Mouse (Mus musculus) cortical plate, adult 2 months (tissue): Measurements from ENCODE around the gene Cwc25.

ENCODE experiments used
- CTCF ChIP-seq: fragments of 200-500 bp; IDR thresholded peaks from 2 replicates; pipeline ENCODE4 v1.5.1; 2011; ENCODE audit warnings: mild to moderate bottlenecking, control low read depth, low read length; ENCODE audit not compliant: insufficient read depth; ENCODE audit errors: extremely low read depth
- POLR2A ChIP-seq: fragments of 200-500 bp; IDR thresholded peaks from 2 replicates; pipeline ENCODE4 v1.6.1; 2011; ENCODE audit warnings: mild to moderate bottlenecking, low read length, control low read depth; ENCODE audit not compliant: insufficient read depth; ENCODE audit errors: extremely low read depth

- TF ChIP-seq POLR2A (no peak), CTCF (no peak)
Measured at GRCm38 (mm10) chr11:97733689-97734088, 32.7 kb downstream of the Cwc25 start.
